Mouse (Mus musculus): ENCODE results near the gene Tpst1. TPM values are rescaled to one million over a fixed set of nuclear protein-coding genes. Genes with fewer than 3 reads are reported as not detected.

Tpst1 gene
- polyA plus RNA-seq, 1 experiment from 2014 or later, result 83.6 TPM

- WGBS, result 62% methylated on average over 4 of the region's 4 CpGs
- H3K27me3 ChIP-seq, result no peaks in the 10 kb centered on the region
- ATAC-seq (ENCODE audit: insufficient number of reproducible peaks, insufficient read depth, low FRiP score, low TSS enrichment), result no peak
These were observed 104.7 kb downstream of the Tpst1 start for GRCm38 (mm10) chr5:130177871-130178270.

DNA sequence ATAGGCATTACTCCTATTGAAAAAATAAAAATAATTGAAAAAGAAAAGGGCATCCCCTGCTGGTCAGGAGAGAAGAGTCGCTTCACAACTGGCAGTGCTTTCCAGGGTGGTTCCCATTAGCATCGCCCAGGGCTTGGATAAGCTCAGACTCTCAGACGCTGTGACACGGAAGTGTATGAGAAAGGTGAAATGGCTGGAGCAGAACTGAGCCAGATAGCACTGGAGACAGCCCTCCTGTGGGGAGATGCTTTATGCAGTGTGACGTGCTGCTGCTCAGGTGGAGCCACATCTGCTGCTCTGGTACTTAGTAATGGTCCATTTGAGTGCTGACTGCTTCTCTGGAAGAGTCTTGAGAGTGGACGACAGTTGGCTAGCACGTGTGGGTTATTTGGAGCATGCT lies 107.2 kb downstream of the Tpst1 start:
- Histone ChIP-seq H3K4me1 (0 out of 2 replicates have a peak, but pooled peaks cover 6% of the 10 kb centered on the region), H3K9me3 (no peaks in the 10 kb centered on the region), H3K36me3 (no peaks in the 10 kb centered on the region), H3K9ac (no peak overlapping the region; the same call in 1 of the 2 replicates), H3K27ac (no peak overlapping the region), H3K4me3 (no peak overlapping the region), H3K27me3 (no peaks in the 10 kb centered on the region), H3K4me2 (replicated peaks) (no peak overlapping the region)
- 65% methylated on average over 7 of the region's 7 CpGs for WGBS
- no peak for ATAC-seq (ENCODE audit: insufficient number of reproducible peaks, insufficient read depth, low FRiP score, low TSS enrichment)

More at GRCm38 (mm10) chr5:130177871-130178270, 104.7 kb downstream of the Tpst1 start:
- Histone ChIP-seq H3K4me1 (peaks cover 16% of the 10 kb centered on the region), H3K4me3 (no peak overlapping the region), H3K4me2 (replicated peaks) (no peak overlapping the region), H3K9ac (no peak overlapping the region), H3K27ac (no peak overlapping the region), H3K36me3 (no peaks in the 10 kb centered on the region), H3K9me3 (no peaks in the 10 kb centered on the region)

DNA sequence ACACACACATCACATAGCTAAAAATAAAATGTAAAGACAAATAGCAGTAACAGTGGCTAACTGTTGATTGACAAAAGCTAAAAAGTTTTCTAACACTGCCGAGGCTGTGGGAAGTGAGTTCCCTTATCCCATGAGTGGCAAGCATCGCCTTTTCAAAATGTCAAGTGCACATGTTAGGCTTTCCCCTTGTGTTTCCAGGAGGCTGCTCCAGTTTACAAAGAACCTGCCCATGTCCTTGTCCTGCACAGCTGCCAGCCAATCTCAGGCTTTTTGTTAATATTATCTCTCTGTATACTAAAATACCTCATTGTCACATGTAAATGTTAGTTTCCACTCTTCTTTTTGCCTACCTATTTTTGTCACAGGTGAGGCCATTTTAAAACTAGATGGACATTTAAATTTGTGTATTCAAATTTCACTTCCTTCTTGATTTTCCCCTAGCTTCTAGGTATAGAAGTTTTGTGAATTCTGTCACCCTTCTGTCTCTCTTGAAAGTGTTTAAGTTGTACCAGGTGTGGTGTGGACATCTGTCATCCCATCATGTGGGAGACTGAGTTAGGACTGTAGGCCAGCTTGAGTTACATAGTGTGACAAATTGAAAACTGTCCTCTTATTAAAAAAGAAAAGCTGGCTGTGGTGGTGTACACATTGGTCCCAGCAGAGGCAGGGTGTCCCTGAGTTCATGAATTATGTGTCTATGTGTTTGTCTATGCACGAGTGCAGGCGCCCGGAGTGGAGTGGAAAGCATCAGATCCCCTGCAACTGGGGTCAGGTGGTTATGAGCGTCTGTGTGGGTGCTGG lies 108.8 kb downstream of the Tpst1 start:
- Histone ChIP-seq H3K27ac (no peak overlapping the region), H3K36me3 (no peaks in the 10 kb centered on the region), H3K4me3 (no peak overlapping the region), H3K9ac (no peak overlapping the region), H3K4me1 (0 out of 2 replicates have a peak, but pooled peaks cover 6% of the 10 kb centered on the region), H3K4me2 (replicated peaks) (no peak overlapping the region), H3K9me3 (no peaks in the 10 kb centered on the region), H3K27me3 (no peaks in the 10 kb centered on the region)
- 83% methylated on average over 6 of the region's 6 CpGs for WGBS
- ATAC-seq (ENCODE audit: insufficient number of reproducible peaks, insufficient read depth, low FRiP score, low TSS enrichment), result no peak

DNA sequence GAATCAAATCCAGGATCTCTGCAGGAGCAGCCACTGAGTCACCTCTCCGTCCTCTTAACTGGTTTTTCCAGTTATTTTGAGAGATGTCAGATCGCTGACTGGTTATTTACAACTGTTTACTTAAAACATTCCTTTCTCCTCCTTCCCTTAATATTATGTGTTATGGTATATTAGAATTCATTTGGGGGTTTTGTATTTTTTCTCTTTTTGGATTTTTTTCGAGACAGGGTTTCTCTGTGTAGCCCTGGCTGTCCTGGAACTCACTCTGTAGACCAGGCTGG lies 109.4 kb downstream of the Tpst1 start:
- no peak overlapping the region for H3K4me3 ChIP-seq
- H3K27ac ChIP-seq, result no peak overlapping the region
- no peak overlapping the region for H3K9ac ChIP-seq
- 0 out of 2 replicates have a peak, but pooled peaks cover 6% of the 10 kb centered on the region for H3K4me1 ChIP-seq
- no peaks in the 10 kb centered on the region for H3K9me3 ChIP-seq
- 83% methylated on average over 3 of the region's 3 CpGs for WGBS
- H3K4me2 ChIP-seq (replicated peaks), result no peak overlapping the region
- no peak for ATAC-seq (ENCODE audit: insufficient number of reproducible peaks, insufficient read depth, low FRiP score, low TSS enrichment)
- peaks cover 1% of the 10 kb centered on the region; the same call in 1 of the 2 replicates for H3K36me3 ChIP-seq
- H3K27me3 ChIP-seq, result no peaks in the 10 kb centered on the region

DNA sequence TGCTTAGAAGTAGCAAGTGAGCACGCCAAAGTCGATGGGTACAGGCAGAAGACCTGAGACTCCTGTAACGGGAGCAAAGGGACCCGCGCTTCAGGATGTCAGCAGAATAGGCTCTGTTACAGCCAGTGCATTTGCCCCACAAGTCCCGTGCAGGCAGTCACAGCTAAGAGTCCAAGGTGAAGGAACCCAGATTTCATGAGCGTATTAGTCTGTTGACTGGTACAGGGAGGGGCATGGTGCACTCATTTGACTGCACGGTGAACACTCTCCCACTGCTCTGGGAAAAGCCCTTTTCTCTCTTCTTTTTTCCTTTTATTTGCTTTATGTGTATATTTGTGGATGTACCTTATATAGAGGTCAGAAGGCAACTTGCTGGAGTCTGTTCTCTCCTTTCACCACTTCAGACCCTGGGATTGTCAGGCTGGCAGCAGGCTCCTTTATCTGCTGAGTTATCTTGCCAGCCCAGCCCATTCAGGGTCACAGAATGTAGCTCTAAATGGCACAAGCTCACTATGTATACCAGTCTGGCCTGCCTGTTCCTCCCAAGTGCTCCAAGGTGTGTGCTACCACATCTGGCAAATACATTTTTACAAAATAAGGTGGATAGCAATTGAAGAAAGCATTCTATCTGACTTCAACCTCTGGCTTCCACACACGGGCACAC lies 111.2 kb downstream of the Tpst1 start:
- Histone ChIP-seq H3K27ac (no peak overlapping the region), H3K9me3 (no peaks in the 10 kb centered on the region), H3K4me1 (no peaks in the 10 kb centered on the region), H3K4me2 (replicated peaks) (no peak overlapping the region), H3K27me3 (no peaks in the 10 kb centered on the region), H3K4me3 (no peak overlapping the region), H3K9ac (no peak overlapping the region), H3K36me3 (peaks cover 4% of the 10 kb centered on the region; the same call in 1 of the 2 replicates)
- 87% methylated on average over 9 of the region's 9 CpGs for WGBS
- no peak for ATAC-seq (ENCODE audit: insufficient number of reproducible peaks, insufficient read depth, low FRiP score, low TSS enrichment)

DNA sequence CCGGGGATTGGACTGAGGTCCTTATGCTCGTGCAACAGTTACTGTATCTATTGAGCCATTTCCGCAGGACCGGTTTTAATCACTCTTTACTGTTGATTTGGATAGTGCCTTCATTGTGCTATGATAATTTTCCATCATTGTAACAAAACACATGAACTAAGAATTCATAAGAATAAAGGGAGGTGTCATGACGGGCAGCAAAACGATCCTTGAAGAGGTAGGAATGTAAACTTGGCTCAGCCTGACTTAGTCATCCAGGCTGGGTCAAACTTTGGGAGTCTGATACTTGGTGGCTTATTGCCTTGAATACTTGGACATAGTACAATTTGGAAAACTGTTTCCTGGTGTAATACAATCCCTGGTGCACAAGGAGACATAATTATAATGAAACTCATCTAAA lies 112.2 kb downstream of the Tpst1 start:
- Histone ChIP-seq H3K27ac (no peak overlapping the region), H3K27me3 (no peaks in the 10 kb centered on the region), H3K4me3 (no peak overlapping the region), H3K4me1 (no peaks in the 10 kb centered on the region), H3K9ac (no peak overlapping the region), H3K36me3 (peaks cover 13% of the 10 kb centered on the region), H3K4me2 (replicated peaks) (no peak overlapping the region), H3K9me3 (no peaks in the 10 kb centered on the region)
- no peak for ATAC-seq (ENCODE audit: insufficient number of reproducible peaks, insufficient read depth, low FRiP score, low TSS enrichment)
- 91% methylated on average over 6 of the region's 6 CpGs for WGBS

Other genes with a start within 250 kb of the Tpst1 start
- gene Sumf2, start 226.3 kb upstream of the Tpst1 start, polyA plus RNA-seq (2016; fragmentation: Nextera tagmentation; extraction: Ambion mirVana), result 84.3 and 88.4 TPM in 2 replicates
- 862 and 908 TPM in 2 replicates for gene Chchd2, start 185.9 kb upstream of the Tpst1 start, polyA plus RNA-seq (2016; fragmentation: Nextera tagmentation; extraction: Ambion mirVana)
- gene Zbed5, start 177.6 kb upstream of the Tpst1 start, polyA plus RNA-seq (2016; fragmentation: Nextera tagmentation; extraction: Ambion mirVana), result 11.5 and 12.3 TPM in 2 replicates
- gene Phkg1, start 174.8 kb upstream of the Tpst1 start, polyA plus RNA-seq (2016; fragmentation: Nextera tagmentation; extraction: Ambion mirVana), result 0.14 and 0.24 TPM in 2 replicates
- gene Nupr1l, start 164.8 kb upstream of the Tpst1 start, polyA plus RNA-seq (2016; fragmentation: Nextera tagmentation; extraction: Ambion mirVana), result 4.2 and 4.5 TPM in 2 replicates
- 35.1 and 35.8 TPM in 2 replicates for gene Vkorc1l1, start 131.4 kb upstream of the Tpst1 start, polyA plus RNA-seq (2016; fragmentation: Nextera tagmentation; extraction: Ambion mirVana)
- 35.4 and 35.9 TPM in 2 replicates for gene Gusb, start 70.3 kb upstream of the Tpst1 start, polyA plus RNA-seq (2016; fragmentation: Nextera tagmentation; extraction: Ambion mirVana)
- gene Asl, start 44.1 kb upstream of the Tpst1 start, polyA plus RNA-seq (2016; fragmentation: Nextera tagmentation; extraction: Ambion mirVana), result 24.0 and 26.7 TPM in 2 replicates
- 42.0 and 42.9 TPM in 2 replicates for gene Crcp, start 44.0 kb upstream of the Tpst1 start, polyA plus RNA-seq (2016; fragmentation: Nextera tagmentation; extraction: Ambion mirVana)
- 7.3 and 8.7 TPM in 2 replicates for gene Kctd7, start 71.5 kb downstream of the Tpst1 start, polyA plus RNA-seq (2016; fragmentation: Nextera tagmentation; extraction: Ambion mirVana)
- 26.3 and 30.3 TPM in 2 replicates for gene Rabgef1, start 98.5 kb downstream of the Tpst1 start, polyA plus RNA-seq (2016; fragmentation: Nextera tagmentation; extraction: Ambion mirVana)
- gene Tmem248, start 143.8 kb downstream of the Tpst1 start, polyA plus RNA-seq (2016; fragmentation: Nextera tagmentation; extraction: Ambion mirVana), result 37.6 and 38.2 TPM in 2 replicates
- gene Sbds, start 182.2 kb downstream of the Tpst1 start, polyA plus RNA-seq (2016; fragmentation: Nextera tagmentation; extraction: Ambion mirVana), result 67.2 and 67.7 TPM in 2 replicates
- gene Tyw1, start 182.3 kb downstream of the Tpst1 start, polyA plus RNA-seq (2016; fragmentation: Nextera tagmentation; extraction: Ambion mirVana), result 29.8 and 30.4 TPM in 2 replicates